9 mouse cellular contexts compared by ENCODE assay signal in the genomic region with DNA sequence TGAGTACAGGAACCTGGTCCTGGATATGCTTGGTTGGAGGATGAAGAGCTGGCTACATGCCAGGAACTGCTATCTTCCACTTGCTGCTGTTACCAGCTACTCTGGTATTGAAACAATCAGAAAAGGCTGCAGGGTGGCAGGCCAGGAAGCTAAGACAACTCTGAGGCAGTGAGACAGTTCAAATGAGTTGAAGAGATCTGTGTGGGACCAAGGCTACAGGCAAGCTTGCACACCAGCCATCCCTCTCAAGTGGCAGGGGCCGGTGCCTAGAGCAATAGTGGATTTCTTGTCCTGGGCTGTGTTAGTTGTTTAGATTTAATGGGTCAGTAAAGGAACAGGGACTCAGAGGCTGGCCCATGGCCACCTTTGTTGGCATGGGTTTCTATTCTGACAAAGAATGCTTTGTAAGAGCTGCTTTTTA. TPM values are rescaled to one million over a fixed set of nuclear protein-coding genes. Genes with fewer than 3 reads are reported as not detected.
DNase-seq lines count a peak whose midpoint lies in the region; ATAC-seq and TF ChIP-seq lines count a peak whose summit lies in the region.
"Had no signal": no experiment of that assay in that cellular context is flagged by ENCODE, and none has a peak within 500 bp of the region (broad histone marks: within the 10 kb centered on the region; RNA-seq: fewer than 3 reads in every experiment).

No protein-coding gene starts in this region.

- no peak overlapping the region for H3K9ac ChIP-seq in kidney, embryonic 16.5 days (replicated peaks; ENCODE audit: low read length)

- intact Hi-C loops in heart, postnatal 14 days (cut with DNase I) = no loop called here

- no peak overlapping the region for H3K4me2 ChIP-seq in kidney, embryonic 16.5 days (replicated peaks; ENCODE audit: low read depth, low read length)

- TF ChIP-seq POLR2A in cerebellum, adult 2 months (IDR thresholded peaks at IDR 0.05; ENCODE audit: borderline replicate concordance, insufficient read depth, low read length) = no peak

- no peak for TF ChIP-seq CTCF in cerebellum, adult 2 months (IDR thresholded peaks at IDR 0.05; ENCODE audit: borderline replicate concordance, insufficient read depth, low read depth, low read length)

- H3K4me1 ChIP-seq in kidney, embryonic 16.5 days (ENCODE audit: insufficient read depth, low read length) = no peaks in the 10 kb centered on the region
- H3K4me1 ChIP-seq in cerebellum, adult 2 months (ENCODE audit: control insufficient read depth, insufficient read depth, low read length) = peaks cover 30% of the 10 kb centered on the region

- no peak for ATAC-seq in kidney, embryonic 16.5 days (ENCODE audit: low FRiP score, low TSS enrichment)

- DNase-seq in kidney, adult 18-20 months = peak; percentile 21
- DNase-seq in 3T3-L1 (ENCODE audit: low read depth, low spot score) (peak; percentile 20), adipocyte (ENCODE audit: low spot score) (no peak)
- peak; percentile 56 to 65 for DNase-seq in cerebellum, adult 2 months
- peak; percentile 19 to 37 for DNase-seq in heart, postnatal 14 days
- DNase-seq in thymus, postnatal 36 days = no peak
- no peak for DNase-seq in thymus, postnatal 25 days

- WGBS in kidney, embryonic 16.5 days = 88% methylated on average over 1 of the region's 1 CpGs
- WGBS in cerebellum, adult 2 months = 17% methylated on average over 1 of the region's 1 CpGs

- H3K36me3 ChIP-seq in kidney, embryonic 16.5 days (ENCODE audit: insufficient read depth, low read length) = peaks cover 79% of the 10 kb centered on the region

- no peak overlapping the region for H3K4me3 ChIP-seq in kidney, embryonic 16.5 days (ENCODE audit: low read length)
- H3K4me3 ChIP-seq in cerebellum, adult 2 months (replicated peaks; ENCODE audit: insufficient read depth, low read depth, low read length) = no peak overlapping the region

- H3K27me3 ChIP-seq in kidney, embryonic 16.5 days (ENCODE audit: insufficient read depth, low read length) = no peaks in the 10 kb centered on the region
- no peaks in the 10 kb centered on the region for H3K27me3 ChIP-seq in cerebellum, adult 2 months (ENCODE audit: control insufficient read depth, insufficient read depth, low read length)

- H3K9me3 ChIP-seq in kidney, embryonic 16.5 days (ENCODE audit: low read length) = no peaks in the 10 kb centered on the region
- H3K9me3 ChIP-seq: G1E had no signal

- no peak overlapping the region for H3K27ac ChIP-seq in kidney, embryonic 16.5 days (ENCODE audit: low read length)
- H3K27ac ChIP-seq in cerebellum, adult 2 months (ENCODE audit: insufficient read depth, low read length) = no peak overlapping the region

RNA-seq across cellular contexts. Expression of gene Kdm1a, which starts 54.1 kb away (rescaled TPM):
- 25.7 and 30.5 TPM in 2 replicates for polyA plus RNA-seq in kidney, embryonic 16.5 days (2015; fragmentation: Nextera tagmentation; extraction: Ambion mirVana)
- 61.2 and 63.1 TPM in 2 replicates for polyA plus RNA-seq in cerebellum, adult 2 months (2012; rRNA removed)
- total RNA-seq in heart, postnatal 14 days (2021) = 10 to 100 TPM; 33.5 to 37.6 TPM

Comparison
In these comparisons a context has a peak if more than half of its experiments do, and no peak if none do; other contexts are left out.
1. DNase-seq: peak in kidney, adult 18-20 months (single experiment), 3T3-L1 (single experiment), cerebellum, adult 2 months (2 of 2) and heart, postnatal 14 days (2 of 2); none in thymus, postnatal 36 days (0 of 2), thymus, postnatal 25 days (single experiment) and adipocyte (single experiment).